8 mouse cellular contexts compared by ENCODE assay signal in the genomic region with DNA sequence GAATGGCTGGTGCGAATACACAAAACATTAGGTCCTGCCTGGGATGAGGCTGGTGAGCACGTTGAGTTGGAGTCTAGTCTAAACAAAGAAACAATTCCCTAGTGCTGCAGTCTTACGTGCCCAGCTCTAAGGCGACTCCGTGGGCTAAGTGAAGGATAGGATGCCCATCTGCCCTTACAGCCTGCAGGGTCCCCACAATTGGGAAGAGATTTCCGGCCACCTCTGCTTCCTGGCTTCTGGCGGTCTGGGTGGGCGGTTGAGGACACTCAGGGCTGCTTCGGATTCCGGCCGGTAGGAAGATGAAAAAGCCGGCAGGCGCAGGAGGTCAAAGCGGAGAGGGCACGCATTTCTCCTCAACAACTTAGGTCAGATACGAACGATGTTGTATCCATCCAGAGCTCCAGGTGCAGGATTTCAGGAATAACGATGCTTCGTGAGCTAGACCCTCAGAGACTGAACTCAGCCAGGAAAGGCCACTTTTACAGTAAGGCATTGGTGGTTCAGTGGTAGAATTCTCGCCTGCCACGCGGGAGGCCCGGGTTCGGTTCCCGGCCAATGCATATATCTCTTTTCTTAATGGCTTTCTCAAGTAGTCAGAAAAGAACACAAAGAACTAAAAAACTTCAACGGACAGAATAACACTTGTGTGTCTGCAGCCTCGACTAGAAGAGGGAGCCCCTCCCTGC. TPM values are rescaled to one million over a fixed set of nuclear protein-coding genes. Genes with fewer than 3 reads are reported as not detected.
A peak's percentile ranks its signal among the peaks of the same experiment; 100 is the strongest.
DNase-seq lines count a peak whose midpoint lies in the region; ATAC-seq and TF ChIP-seq lines count a peak whose summit lies in the region.

No protein-coding gene starts in this region.

- WGBS in heart, embryonic 12.5 days, result under 1% methylated on average over 27 of the region's 27 CpGs
- 1% methylated on average over 27 of the region's 27 CpGs for WGBS in kidney, embryonic 16.5 days
- WGBS in liver, adult 2 months, result 6% methylated on average over 27 of the region's 27 CpGs

- TF ChIP-seq POLR2A in liver, adult 2 months (IDR thresholded peaks at IDR 0.05; ENCODE audit: extremely low read depth, insufficient read depth, low read length), result no peak

- peak; percentile 80 for ATAC-seq in heart, embryonic 12.5 days (ENCODE audit: insufficient number of reproducible peaks, low FRiP score)
- ATAC-seq in kidney, embryonic 16.5 days (ENCODE audit: low FRiP score, low TSS enrichment), result peak; percentile 80
- ATAC-seq in monocyte, adult 5-6 weeks (replicated peaks; ENCODE audit: insufficient number of reproducible peaks, low FRiP score, low TSS enrichment, poor library complexity, severe bottlenecking), result peak; percentile 54

- no peaks in the 10 kb centered on the region for H3K9me3 ChIP-seq in erythroblast, embryonic 14.5 days (ENCODE audit: control insufficient read depth, low read length)
- no peaks in the 10 kb centered on the region for H3K9me3 ChIP-seq in heart, embryonic 12.5 days (replicated peaks)
- no peaks in the 10 kb centered on the region for H3K9me3 ChIP-seq in kidney, embryonic 16.5 days (ENCODE audit: low read length)

- H3K36me3 ChIP-seq in C2C12 (ENCODE audit: control insufficient read depth, insufficient read depth), result peaks cover 10% of the 10 kb centered on the region
- peaks cover 17% of the 10 kb centered on the region for H3K36me3 ChIP-seq in erythroblast, embryonic 14.5 days (ENCODE audit: control insufficient read depth)
- peaks cover 8% of the 10 kb centered on the region for H3K36me3 ChIP-seq in heart, embryonic 12.5 days
- no peaks in the 10 kb centered on the region for H3K36me3 ChIP-seq in kidney, embryonic 16.5 days (ENCODE audit: insufficient read depth, low read length)
- H3K36me3 ChIP-seq in liver, adult 2 months (ENCODE audit: control insufficient read depth, insufficient read depth, low read length), result no peaks in the 10 kb centered on the region

- no peaks in the 10 kb centered on the region for H3K27me3 ChIP-seq in C2C12 (ENCODE audit: control insufficient read depth, insufficient read depth, insufficient read length)
- H3K27me3 ChIP-seq in erythroblast, embryonic 14.5 days (ENCODE audit: control insufficient read depth), result peaks cover 18% of the 10 kb centered on the region
- H3K27me3 ChIP-seq in heart, embryonic 12.5 days (replicated peaks), result no peaks in the 10 kb centered on the region
- H3K27me3 ChIP-seq in kidney, embryonic 16.5 days (ENCODE audit: insufficient read depth, low read length), result no peaks in the 10 kb centered on the region
- no peaks in the 10 kb centered on the region for H3K27me3 ChIP-seq in liver, adult 2 months (ENCODE audit: control insufficient read depth, insufficient read depth, low read length)

- TF ChIP-seq CTCF in C2C12 (IDR thresholded peaks at IDR 0.05; ENCODE audit: control insufficient read depth, insufficient read depth, insufficient read length), result no peak
- no peak for TF ChIP-seq CTCF in liver, adult 2 months (IDR thresholded peaks at IDR 0.05; ENCODE audit: low read depth, low read length)

- peak overlapping the region; percentile 74 for H3K9ac ChIP-seq in heart, embryonic 12.5 days
- peak overlapping the region; percentile 71 for H3K9ac ChIP-seq in kidney, embryonic 16.5 days (replicated peaks; ENCODE audit: low read length)
- no peak overlapping the region for H3K9ac ChIP-seq in liver, adult 2 months (ENCODE audit: low read depth, low read length)

- H3K79me2 ChIP-seq in C2C12 (ENCODE audit: control insufficient read depth, insufficient read depth), result peaks cover 14% of the 10 kb centered on the region
- H3K79me2 ChIP-seq in liver, adult 2 months (ENCODE audit: control insufficient read depth, insufficient read depth, low read length), result no peaks in the 10 kb centered on the region

- H3K4me3 ChIP-seq in C2C12 (ENCODE audit: insufficient read depth, poor library complexity, severe bottlenecking), result peak overlapping the region; percentile 43
- peak overlapping the region; percentile 72 for H3K4me3 ChIP-seq in erythroblast, embryonic 14.5 days (replicated peaks)
- peak overlapping the region; percentile 79 for H3K4me3 ChIP-seq in heart, embryonic 12.5 days
- peak overlapping the region; percentile 72 for H3K4me3 ChIP-seq in kidney, embryonic 16.5 days (ENCODE audit: low read length)
- H3K4me3 ChIP-seq in liver, adult 2 months (ENCODE audit: insufficient read depth, low read depth, low read length), result peak overlapping the region; percentile 40

- H3K4me2 ChIP-seq in heart, embryonic 12.5 days, result peak overlapping the region; percentile 93
- peak overlapping the region; percentile 65 for H3K4me2 ChIP-seq in kidney, embryonic 16.5 days (replicated peaks; ENCODE audit: low read depth, low read length)

- H3K27ac ChIP-seq in heart, embryonic 12.5 days (ENCODE audit: poor library complexity, severe bottlenecking), result 0 out of 2 replicates have a peak overlapping the region, but pooled peaks have one; percentile 1
- H3K27ac ChIP-seq in kidney, embryonic 16.5 days (ENCODE audit: low read length), result peak overlapping the region; percentile 52
- H3K27ac ChIP-seq in liver, adult 2 months (replicated peaks; ENCODE audit: insufficient read depth, low read depth, low read length), result no peak overlapping the region

- DNase-seq in brain, embryonic 18.5 days (ENCODE audit: low read depth, low spot score), result peak; percentile 80
- peak; percentile 46 for DNase-seq in liver, adult 2 months (ENCODE audit: extremely low read depth, low read depth, low spot score)
- peak; percentile 78 to 86 for DNase-seq in spleen, postnatal 36 days (ENCODE audit: low spot score in 2 of 2)

- peaks cover 53% of the 10 kb centered on the region for H3K4me1 ChIP-seq in erythroblast, embryonic 14.5 days (ENCODE audit: control insufficient read depth)
- peaks cover 33% of the 10 kb centered on the region for H3K4me1 ChIP-seq in heart, embryonic 12.5 days (replicated peaks)
- H3K4me1 ChIP-seq in kidney, embryonic 16.5 days (ENCODE audit: insufficient read depth, low read length), result peaks cover 20% of the 10 kb centered on the region
- peaks cover 3% of the 10 kb centered on the region; the same call in 1 of the 2 replicates for H3K4me1 ChIP-seq in liver, adult 2 months (ENCODE audit: control insufficient read depth, insufficient read depth, low read length)

- H3K79me3 ChIP-seq in C2C12 (ENCODE audit: low read depth), result peaks cover 8% of the 10 kb centered on the region

- peak overlapping the region; percentile 75 for H3ac ChIP-seq in C2C12 (ENCODE audit: control insufficient read depth, insufficient read length, low read depth)

TF ChIP-seq in C2C12, 6 proteins besides CTCF, POLR2A, EP300 and RAD21:
- TF ChIP-seq MYOD1 (IDR thresholded peaks at IDR 0.05; ENCODE audit: control insufficient read depth, insufficient read length, low read depth) (no peak), MAX (IDR thresholded peaks at IDR 0.05) (peak; percentile 34), USF1 (IDR thresholded peaks at IDR 0.05; ENCODE audit: low read depth) (no peak), CEBPB (IDR thresholded peaks at IDR 0.05; ENCODE audit: low read depth) (no peak), FOSL1 (IDR thresholded peaks at IDR 0.05; ENCODE audit: insufficient read depth, low read length, poor library complexity, severe bottlenecking) (no peak)

RNA-seq across cellular contexts. Expression of a gene that starts 6.1 kb away (rescaled TPM):
- 11.4 TPM for polyA plus RNA-seq in C2C12 (2012; fragmentation: generic; extraction: Trizol)
- 4.8 and 5.0 TPM in 2 replicates for polyA plus RNA-seq in erythroblast, embryonic 14.5 days (2012)
- polyA plus RNA-seq in heart, embryonic 12.5 days (2016; fragmentation: Nextera tagmentation; extraction: Ambion mirVana), result 10.9 and 11.6 TPM in 2 replicates
- 19.1 TPM in 2 replicates for polyA plus RNA-seq in kidney, embryonic 16.5 days (2015; fragmentation: Nextera tagmentation; extraction: Ambion mirVana)
- total RNA-seq in liver, adult 2 months (2014; rRNA removed), result not detected in 2 replicates
- polyA plus RNA-seq in liver, adult 2 months (2012; rRNA removed), result not detected in 2 replicates
- 3.1 to 8.9 TPM (median 5.7 TPM) in 3 replicates for total RNA-seq in monocyte, adult 5-6 weeks (2017)

RNA-seq across cellular contexts. Expression of a gene that starts 29.3 kb away (rescaled TPM):
- 152 TPM for polyA plus RNA-seq in C2C12 (2012; fragmentation: generic; extraction: Trizol)
- 4.3 and 8.5 TPM in 2 replicates for polyA plus RNA-seq in erythroblast, embryonic 14.5 days (2012)
- polyA plus RNA-seq in heart, embryonic 12.5 days (2016; fragmentation: Nextera tagmentation; extraction: Ambion mirVana), result 49.3 and 52.3 TPM in 2 replicates
- polyA plus RNA-seq in kidney, embryonic 16.5 days (2015; fragmentation: Nextera tagmentation; extraction: Ambion mirVana), result 57.7 and 66.3 TPM in 2 replicates
- total RNA-seq in liver, adult 2 months (2014; rRNA removed), result 60.1 and 60.5 TPM in 2 replicates
- polyA plus RNA-seq in liver, adult 2 months (2012; rRNA removed), result 56.6 and 56.9 TPM in 2 replicates
- 21.3 to 43.8 TPM (median 39.0 TPM) in 3 replicates for total RNA-seq in monocyte, adult 5-6 weeks (2017)

RNA-seq across cellular contexts. Expression of a gene that starts 30.0 kb away (rescaled TPM):
- not detected for polyA plus RNA-seq in C2C12 (2012; fragmentation: generic; extraction: Trizol)
- not detected in 2 replicates for polyA plus RNA-seq in erythroblast, embryonic 14.5 days (2012)
- not detected in 2 replicates for polyA plus RNA-seq in heart, embryonic 12.5 days (2016; fragmentation: Nextera tagmentation; extraction: Ambion mirVana)
- 87.0 and 94.7 TPM in 2 replicates for polyA plus RNA-seq in kidney, embryonic 16.5 days (2015; fragmentation: Nextera tagmentation; extraction: Ambion mirVana)
- total RNA-seq in liver, adult 2 months (2014; rRNA removed), result not detected in 2 replicates
- not detected in 2 replicates for polyA plus RNA-seq in liver, adult 2 months (2012; rRNA removed)
- not detected in 3 replicates for total RNA-seq in monocyte, adult 5-6 weeks (2017)

RNA-seq across cellular contexts. Expression of a gene that starts 30.7 kb away (rescaled TPM):
- 5.6 TPM for polyA plus RNA-seq in C2C12 (2012; fragmentation: generic; extraction: Trizol)
- 0.09 and 0.20 TPM in 2 replicates for polyA plus RNA-seq in erythroblast, embryonic 14.5 days (2012)
- 5.4 and 5.7 TPM in 2 replicates for polyA plus RNA-seq in heart, embryonic 12.5 days (2016; fragmentation: Nextera tagmentation; extraction: Ambion mirVana)
- 6.2 and 6.8 TPM in 2 replicates for polyA plus RNA-seq in kidney, embryonic 16.5 days (2015; fragmentation: Nextera tagmentation; extraction: Ambion mirVana)
- 5.8 and 7.1 TPM in 2 replicates for total RNA-seq in liver, adult 2 months (2014; rRNA removed)
- 3.3 and 3.4 TPM in 2 replicates for polyA plus RNA-seq in liver, adult 2 months (2012; rRNA removed)
- 11.0 to 15.2 TPM (median 14.4 TPM) in 3 replicates for total RNA-seq in monocyte, adult 5-6 weeks (2017)

RNA-seq across cellular contexts. Expression of a gene that starts 32.2 kb away (rescaled TPM):
- 5.2 TPM for polyA plus RNA-seq in C2C12 (2012; fragmentation: generic; extraction: Trizol)
- polyA plus RNA-seq in erythroblast, embryonic 14.5 days (2012), result 0.05 TPM in 1 of 2 replicates, not detected in the other
- 16.2 and 18.1 TPM in 2 replicates for polyA plus RNA-seq in heart, embryonic 12.5 days (2016; fragmentation: Nextera tagmentation; extraction: Ambion mirVana)
- 10.5 and 12.7 TPM in 2 replicates for polyA plus RNA-seq in kidney, embryonic 16.5 days (2015; fragmentation: Nextera tagmentation; extraction: Ambion mirVana)
- 18.3 and 18.4 TPM in 2 replicates for total RNA-seq in liver, adult 2 months (2014; rRNA removed)
- polyA plus RNA-seq in liver, adult 2 months (2012; rRNA removed), result 7.7 and 9.6 TPM in 2 replicates
- 14.7 to 21.9 TPM (median 18.5 TPM) in 3 replicates for total RNA-seq in monocyte, adult 5-6 weeks (2017)

Comparison
In these comparisons a context has a peak if more than half of its experiments do, and no peak if none do; other contexts are left out.
1. RNA of a gene that starts 30.0 kb away (polyA plus RNA-seq): 87.0 to 94.7 TPM in kidney, embryonic 16.5 days; not detected in C2C12 (single experiment), not detected in erythroblast, embryonic 14.5 days, not detected in heart, embryonic 12.5 days and not detected in liver, adult 2 months; every median in the first group is over 10 times any median in the second.
2. Peak in every context shown above with its lines, with median percentiles within 50 percentile points of each other: H3K4me3 ChIP-seq, DNase-seq and ATAC-seq.